Mouse (Mus musculus): ENCODE measurements around the gene Mc1r.

Gene Mc1r

DNA sequence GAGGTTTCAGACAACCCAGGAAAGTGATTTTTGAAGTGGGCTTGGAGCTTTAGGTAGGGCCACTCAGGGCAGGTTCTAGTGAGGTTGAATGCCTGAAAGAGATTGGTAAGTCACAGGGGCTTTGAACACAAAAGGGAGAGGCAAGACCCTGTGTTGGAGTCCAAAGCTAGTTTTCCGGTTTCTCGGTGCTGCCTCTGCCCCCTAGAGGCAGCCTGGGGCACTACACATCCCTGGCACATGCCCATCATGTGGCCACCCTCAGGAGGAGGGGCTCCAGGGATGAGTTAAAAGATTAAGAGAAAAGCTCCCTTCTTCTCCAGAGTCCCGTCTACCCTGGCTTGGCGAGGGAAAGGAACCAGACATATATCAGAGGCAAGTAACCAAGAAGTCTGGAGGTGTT, at the start of gene Mc1r:
Gene Mc1r (plus strand): TSS at position 322 of the 400 bp plus-strand sequence.
- DNase-seq (ENCODE audit: low read depth, low spot score): peak; percentile 80

DNA sequence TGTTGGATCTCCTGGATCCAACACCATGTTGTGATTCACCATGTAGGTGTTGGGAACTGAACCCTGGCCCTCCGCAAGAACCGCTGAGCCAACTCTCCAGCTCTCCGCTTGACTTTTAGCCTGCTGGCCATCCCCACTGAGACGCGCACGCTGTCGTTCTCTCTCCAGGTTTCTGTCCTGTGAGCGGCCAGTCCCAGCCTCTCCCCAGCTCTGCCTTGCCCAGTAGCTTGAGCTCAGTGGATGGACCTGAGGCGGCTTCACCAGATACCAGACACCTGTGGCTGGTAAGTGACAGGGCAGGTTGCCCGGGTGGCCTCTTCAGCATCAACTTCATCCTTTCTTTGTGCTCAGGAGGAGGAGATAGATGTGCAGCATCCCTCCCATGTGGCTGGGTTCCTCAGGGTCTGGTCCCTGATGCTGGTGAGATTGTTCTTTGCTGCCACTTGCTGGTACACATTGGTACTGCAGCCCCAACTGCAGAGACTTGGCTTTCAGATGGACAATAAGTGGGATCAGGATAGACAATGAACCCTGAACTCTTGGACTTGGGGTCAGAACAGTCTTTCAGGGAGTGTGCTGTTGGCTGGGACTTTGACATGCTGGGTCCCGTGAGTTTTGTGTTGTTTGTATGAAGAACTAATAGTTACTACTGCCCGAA, 45.7 kb upstream of the Mc1r start:
- peak; percentile 84 for DNase-seq (ENCODE audit: low read depth, low spot score)

GRCm38 (mm10) chr8:123373403-123374238, 33.3 kb upstream of the Mc1r start, which contains the start of gene Tcf25:
Gene Tcf25, plus strand, starts transcription at chr8:123373753.
- DNase-seq (ENCODE audit: low read depth, low spot score): peak; percentile 98

DNA sequence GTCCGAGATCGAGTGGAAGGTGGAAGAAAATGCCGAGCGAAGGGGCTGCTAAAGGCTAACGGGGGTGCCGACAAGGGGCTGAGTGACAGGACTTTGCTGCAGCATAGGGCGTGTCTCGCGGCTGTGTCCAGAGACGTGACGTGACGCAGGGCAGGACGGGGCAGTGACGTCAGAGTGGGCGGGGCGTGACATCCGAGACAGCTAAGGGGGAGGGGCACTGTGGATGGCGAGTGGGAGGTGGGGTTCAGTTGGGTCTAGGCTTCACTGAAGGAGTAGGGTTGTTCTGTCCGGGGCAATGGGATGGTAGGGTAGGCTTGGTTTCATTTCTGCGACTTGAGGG, 32.7 kb upstream of the Mc1r start:
- peak; percentile 94 for DNase-seq (ENCODE audit: low read depth, low spot score)

GRCm38 (mm10) chr8:123375701-123376100, 31.2 kb upstream of the Mc1r start:
- DNase-seq (ENCODE audit: low read depth, low spot score): no peak

DNA sequence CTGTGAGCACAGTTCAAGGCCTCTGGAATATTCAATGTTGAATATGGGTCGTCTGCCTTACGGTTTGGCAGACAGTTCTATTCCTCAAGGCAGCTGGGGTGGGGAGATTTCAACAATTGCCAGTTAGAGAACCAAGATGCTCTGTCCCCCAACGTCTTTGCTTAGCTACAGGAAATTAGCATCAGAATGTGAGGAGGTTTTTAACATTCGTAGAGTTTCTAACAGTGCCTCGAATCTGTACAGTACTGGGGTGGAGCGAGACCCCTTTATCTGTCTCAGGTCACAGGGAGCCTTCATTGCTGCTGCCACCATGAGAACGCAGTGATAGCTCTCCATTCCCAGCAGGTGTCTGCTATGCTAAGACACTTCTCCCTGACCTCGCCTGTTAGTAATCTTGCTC, 30.8 kb upstream of the Mc1r start:
- peak; percentile 57 for DNase-seq (ENCODE audit: low read depth, low spot score)

GRCm38 (mm10) chr8:123381711-123382110, 25.2 kb upstream of the Mc1r start:
- no peak for DNase-seq (ENCODE audit: low read depth, low spot score)

DNA sequence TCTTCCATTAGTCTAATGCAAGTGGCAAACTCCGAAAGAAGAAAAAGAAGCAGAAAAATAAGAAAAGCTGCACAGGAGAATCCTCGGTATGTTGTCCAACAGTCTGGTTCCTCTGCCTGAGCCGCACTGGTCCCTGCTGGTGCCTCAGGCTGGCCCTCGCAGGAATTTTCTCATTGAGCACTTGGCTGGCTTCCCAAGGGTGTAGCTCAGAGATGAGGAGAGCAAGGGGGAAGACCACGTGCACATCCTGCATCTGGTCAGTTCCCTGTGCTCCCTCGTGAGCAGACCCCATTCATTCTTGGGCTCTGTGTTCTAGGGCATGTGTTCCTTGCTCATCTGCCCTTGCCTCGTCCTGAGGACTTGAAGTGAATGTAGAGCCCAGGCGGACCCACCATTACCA, 24.4 kb upstream of the Mc1r start:
- DNase-seq (ENCODE audit: low read depth, low spot score): no peak

DNA sequence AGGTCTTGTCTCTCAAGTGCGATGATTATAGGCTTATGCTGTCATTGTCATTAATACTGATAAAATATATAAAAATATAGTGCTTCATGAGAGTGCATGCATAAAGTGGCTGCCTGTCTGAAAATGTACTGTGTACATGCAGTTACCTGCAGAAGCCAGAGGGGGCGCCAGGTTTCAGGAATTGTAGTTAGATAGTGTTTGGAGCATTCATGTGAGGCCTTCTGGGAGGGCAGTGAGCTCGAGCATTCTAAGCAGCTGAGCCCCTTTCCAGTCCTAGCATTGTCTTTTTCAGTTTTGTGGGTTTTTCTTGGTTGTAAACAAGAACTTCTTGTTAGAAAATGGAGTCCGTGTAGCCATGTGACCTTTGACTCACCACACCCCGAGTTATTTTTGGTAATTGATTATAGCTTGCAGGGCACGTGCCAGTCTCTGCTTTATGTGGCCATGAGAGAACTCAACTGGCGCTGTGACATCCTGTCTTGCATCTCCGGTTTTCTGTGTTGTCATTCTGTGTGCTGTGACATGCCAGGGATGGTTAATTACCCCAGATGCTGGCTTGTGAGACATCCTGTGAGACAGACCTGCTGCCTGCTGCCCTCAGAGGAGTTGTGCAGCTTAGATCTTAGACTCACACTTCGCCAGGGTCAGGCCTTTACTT, 21.9 kb upstream of the Mc1r start:
- DNase-seq (ENCODE audit: low read depth, low spot score): peak; percentile 61

DNA sequence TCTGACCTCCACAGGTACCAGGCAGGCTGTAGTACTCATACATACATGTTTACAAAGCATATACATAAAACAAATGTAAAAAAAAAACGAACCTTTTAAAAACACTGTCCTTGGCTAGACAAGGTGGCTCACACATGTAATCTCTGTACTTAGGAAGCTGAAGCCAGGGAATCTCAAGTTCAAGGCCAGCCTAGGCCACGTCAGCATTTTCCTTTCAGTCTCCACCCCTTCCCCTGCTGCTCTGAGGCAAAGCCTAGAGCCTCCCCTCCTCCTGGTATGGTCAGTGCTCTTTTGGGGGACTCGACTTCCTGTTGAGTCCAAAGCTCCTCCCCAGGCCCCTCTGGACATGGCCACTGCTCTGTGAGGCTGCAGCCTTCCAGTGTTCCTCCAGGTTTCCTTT, 19.9 kb upstream of the Mc1r start:
- DNase-seq (ENCODE audit: low read depth, low spot score): peak; percentile 36

DNA sequence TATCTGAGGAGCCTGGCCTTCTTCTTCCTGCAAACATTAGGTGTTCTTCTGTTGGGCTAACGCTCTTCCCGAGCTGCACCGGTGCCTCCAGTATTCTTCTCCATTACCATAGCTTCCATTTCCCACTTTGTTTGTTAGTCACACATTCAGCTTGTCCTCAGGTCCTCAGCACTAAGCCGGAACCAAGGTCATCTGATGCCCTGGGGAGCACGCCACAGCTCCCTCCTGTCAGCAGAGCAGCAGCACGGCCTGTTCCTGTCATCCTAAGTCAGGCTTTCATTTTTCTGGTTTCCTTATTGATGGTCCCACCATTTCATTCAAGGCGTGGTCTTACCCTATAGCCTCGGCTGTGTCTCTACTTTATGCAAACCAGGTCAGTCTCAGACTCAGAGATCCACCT, 19.1 kb upstream of the Mc1r start:
- DNase-seq (ENCODE audit: low read depth, low spot score): no peak

DNA sequence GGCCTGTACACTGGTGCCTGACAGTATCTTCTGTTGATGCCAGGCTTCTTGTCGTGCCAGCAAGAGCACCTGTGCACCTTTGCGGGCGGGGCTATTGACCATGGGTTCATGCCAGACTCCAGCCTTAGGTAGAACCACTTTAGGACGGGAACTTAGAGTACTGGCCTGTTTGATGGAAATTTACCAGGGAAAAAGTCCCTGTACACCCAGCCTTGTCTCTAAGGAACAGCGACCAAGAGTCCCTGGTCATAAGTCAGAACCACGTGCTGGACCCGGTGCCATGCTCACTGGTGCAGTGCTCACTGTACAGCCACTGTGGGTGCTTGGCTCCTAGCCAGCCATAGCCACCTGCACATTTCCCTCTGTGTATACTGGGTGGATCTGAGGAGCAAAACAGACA, 17.9 kb upstream of the Mc1r start:
- DNase-seq (ENCODE audit: low read depth, low spot score): no peak

DNA sequence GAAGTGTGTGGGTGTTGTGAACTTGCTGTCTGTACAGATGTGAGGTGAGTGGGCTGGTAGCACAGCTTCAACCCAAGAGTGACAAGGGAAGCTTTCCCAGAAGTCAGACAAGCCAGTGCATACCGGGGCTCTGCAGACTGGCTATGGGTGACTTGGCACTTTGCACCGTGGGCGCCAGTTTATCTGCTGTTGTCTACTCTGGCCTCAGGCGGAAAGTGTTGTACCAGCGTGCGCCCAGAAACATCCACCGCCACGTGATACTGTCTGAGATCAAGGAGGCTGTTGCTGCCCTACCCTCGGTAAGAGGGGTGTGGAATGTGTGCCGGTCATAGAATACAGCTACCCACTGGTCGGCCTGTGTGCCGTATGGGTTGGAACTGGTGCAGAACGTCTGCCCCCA, 8.6 kb upstream of the Mc1r start:
- no peak for DNase-seq (ENCODE audit: low read depth, low spot score)

DNA sequence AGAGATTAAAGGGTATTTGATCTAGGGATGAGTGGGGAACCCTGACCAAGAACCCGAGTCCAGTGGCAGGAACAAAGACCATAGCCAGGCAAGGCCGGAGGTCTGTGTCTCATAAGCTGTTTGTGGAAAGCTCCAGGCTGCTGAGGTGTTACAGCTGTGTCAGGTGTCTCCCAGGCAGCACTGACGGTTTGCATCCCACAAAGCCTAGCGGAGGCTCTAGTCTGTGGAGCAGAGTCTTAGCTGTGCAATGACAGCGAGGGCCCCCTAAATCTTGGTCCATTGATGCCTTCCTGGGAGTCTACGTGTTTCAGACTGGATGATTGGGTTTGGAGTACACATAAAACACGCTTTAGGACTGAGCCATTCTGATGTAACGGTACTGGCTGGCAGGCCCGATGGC, 5.0 kb upstream of the Mc1r start:
- DNase-seq (ENCODE audit: low read depth, low spot score): no peak

- no peak for DNase-seq (ENCODE audit: low read depth, low spot score)
These were observed 4.1 kb upstream of the Mc1r start for GRCm38 (mm10) chr8:123402730-123403326.

GRCm38 (mm10) chr8:123404521-123404920, 2.4 kb upstream of the Mc1r start:
- DNase-seq (ENCODE audit: low read depth, low spot score): no peak

- DNase-seq (ENCODE audit: low read depth, low spot score): no peak
These were observed 705 bp downstream of the Mc1r start for GRCm38 (mm10) chr8:123407612-123408011.

GRCm38 (mm10) chr8:123408586-123409544, 2.0 kb downstream of the Mc1r start:
- DNase-seq (ENCODE audit: low read depth, low spot score): no peak

DNA sequence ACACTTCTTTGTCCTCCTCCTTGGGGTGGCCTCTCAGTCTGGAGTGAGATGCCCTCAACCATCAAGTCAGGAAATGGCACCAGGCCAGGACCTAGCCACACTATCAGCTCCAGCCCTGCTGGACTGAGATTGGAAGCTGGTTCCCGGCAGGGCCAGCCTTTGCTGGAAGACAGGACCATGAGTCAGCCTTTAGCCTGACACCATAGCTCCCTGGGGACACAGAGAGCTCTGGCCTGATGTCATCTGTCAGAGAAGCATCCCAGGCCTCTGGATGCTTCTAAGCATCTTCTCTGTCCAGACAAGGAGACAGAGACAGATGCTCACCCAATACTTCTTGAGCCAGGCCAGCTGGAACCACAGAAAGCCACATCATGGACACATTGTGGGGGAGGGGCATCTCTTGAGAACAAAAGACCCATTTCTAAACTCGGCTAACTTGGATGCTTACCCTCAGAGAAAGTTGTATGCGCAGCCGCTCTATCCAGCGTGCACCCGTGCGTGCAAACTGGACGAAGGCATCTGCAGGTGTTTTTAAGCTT, 3.2 kb downstream of the Mc1r start:
- no peak for DNase-seq (ENCODE audit: low read depth, low spot score)

DNA sequence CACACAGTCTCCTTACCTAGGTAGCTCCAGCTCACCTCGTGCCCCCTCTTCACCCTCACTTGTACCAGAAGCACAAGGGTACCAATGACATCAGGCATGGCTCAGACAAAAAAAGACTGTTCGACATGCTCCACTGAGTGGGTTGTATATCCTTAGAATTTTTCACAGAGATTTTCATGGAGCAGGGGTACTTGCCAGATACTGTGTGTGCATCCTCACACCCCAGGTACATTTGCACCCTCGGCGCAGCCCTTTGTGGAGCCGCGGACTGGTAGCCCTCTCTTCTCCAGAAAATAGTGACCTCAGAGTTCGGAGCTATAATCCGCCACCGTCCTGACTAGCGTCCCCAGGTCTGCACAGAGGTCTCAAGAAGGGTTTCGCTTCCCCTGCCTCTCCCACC, 3.9 kb downstream of the Mc1r start:
- no peak for DNase-seq (ENCODE audit: low read depth, low spot score)

GRCm38 (mm10) chr8:123411246-123411645, 4.3 kb downstream of the Mc1r start, which contains the start of gene Tubb3:
Gene Tubb3, plus strand, starts transcription at chr8:123411424.
- DNase-seq (ENCODE audit: low read depth, low spot score): peak; percentile 88

Measured in R1 (cell line).